Mouse (Mus musculus) T-helper 17 cell (primary cell): Measurements from ENCODE around the gene Rps6kc1.

Experiments
- in situ Hi-C, 2 experiments: fragments of 300-600 bp; cut with MboI, MseI; formaldehyde crosslinking; loops; 1 replicate in 1 of 2; 2 replicates in 1 of 2; pipeline ENCODE4 v1.15.1; 2025; ENCODE audit warnings: high pct_unique_total_duplicates in 2 of 2

The Rps6kc1 gene

DNA sequence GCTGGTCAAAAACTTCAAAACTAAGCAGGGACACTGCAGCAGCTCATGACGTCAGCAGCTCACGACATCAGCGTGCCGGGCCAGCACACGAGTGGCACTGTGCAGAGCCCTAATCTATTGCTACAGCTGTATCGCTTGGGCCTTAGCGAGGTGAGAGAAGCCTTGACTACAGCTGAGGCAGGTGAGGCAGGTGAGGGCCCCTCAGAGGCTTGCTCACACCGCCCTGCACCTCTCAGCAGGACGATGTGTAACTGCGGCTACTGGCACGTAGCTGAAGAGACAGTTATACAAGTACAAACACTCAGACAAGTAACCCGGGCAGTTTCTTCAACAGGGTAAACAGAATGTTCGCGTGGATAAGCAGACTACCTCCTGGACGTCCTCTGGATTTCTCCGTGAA lies 6.9 kb downstream of the Rps6kc1 start:
- in situ Hi-C loops = no loop called here

- in situ Hi-C loops = no loop called here
Observed at GRCm38 (mm10) chr1:190904136-190904535, 7.4 kb downstream of the Rps6kc1 start.

DNA sequence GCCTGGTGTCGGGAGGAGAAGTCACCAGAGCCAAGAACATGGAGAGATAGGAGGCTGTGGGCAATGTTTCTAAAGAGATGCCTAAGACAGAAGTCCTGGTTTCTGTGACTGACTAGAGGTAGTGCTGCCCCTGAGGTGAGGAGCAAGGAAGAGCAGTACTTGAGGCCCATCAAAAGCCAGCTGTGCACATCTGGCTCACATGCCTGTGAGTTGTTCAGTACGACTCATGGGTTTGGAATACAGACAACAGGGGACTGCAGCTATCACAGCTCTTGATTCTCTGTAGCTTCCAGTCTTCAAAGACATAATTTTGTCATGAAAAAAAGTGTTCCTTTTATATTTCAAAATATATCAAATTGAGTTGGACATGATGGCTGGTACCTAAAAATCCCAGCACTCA lies 10.5 kb downstream of the Rps6kc1 start:
- in situ Hi-C loops = no loop called here

DNA sequence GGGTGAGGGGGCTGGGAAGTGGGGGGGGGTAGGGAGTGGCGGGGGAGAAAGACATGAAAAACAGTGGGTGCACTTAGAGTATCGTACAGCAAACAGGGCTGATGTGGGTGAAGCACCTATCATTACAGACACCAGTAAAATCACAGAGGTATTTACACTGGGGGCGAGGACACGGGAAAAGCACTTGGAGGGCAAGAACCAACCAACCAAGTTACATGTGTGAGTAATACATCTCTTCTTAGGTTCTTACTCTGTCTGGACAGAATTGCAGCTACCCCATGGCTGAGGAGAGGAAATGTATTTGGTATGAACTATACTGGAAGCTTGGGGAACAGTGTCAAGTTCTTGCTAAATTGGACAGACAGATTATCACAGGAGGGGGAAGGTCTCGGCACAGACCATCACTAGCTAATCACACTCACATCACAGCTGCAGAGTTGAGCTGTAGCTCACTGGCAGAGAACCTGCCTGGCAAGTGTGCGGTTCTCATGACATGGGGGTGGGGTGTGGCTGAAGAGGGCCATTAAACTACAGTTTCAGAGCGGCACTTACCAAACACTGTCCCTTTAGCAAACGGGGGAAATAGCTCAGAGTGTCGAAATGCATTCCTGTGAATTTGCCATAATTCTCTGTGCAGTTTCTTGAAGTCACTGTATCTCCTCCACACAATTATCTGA lies 12.5 kb downstream of the Rps6kc1 start:
- in situ Hi-C loops = no loop called here

- in situ Hi-C loops = no loop called here
Observed at GRCm38 (mm10) chr1:190898186-190898585, 13.4 kb downstream of the Rps6kc1 start.

DNA sequence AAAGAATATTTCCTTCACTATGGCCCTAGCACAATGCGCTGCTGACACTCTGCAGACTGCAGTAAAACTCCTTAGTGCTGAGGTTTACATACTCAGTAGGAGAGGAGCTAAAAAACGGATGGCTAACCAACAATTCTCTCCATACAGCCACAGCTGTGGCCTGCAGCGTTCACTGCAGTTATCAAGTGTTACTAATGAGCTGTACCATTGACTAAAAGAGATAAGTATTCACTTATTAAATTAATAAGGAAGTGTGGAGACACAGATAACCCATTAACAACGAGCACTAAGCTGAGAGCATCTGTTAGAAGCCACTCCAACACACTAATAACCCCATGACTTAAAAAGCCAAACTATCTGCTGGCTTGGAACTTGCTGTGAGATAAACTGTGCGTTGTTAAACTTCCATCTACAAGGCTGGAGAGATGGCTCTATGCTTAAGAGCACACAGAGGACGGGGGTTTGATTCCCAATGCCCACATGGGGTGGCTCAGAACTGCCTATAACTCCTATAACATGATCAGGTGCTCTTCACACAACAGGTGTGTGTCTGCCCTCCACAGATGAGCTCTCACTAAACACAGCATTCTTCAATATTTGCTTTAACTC lies 17.9 kb downstream of the Rps6kc1 start:
- in situ Hi-C loops = no loop called here

GRCm38 (mm10) chr1:190888646-190889045 lies 22.9 kb downstream of the Rps6kc1 start:
- in situ Hi-C loops = no loop called here

DNA sequence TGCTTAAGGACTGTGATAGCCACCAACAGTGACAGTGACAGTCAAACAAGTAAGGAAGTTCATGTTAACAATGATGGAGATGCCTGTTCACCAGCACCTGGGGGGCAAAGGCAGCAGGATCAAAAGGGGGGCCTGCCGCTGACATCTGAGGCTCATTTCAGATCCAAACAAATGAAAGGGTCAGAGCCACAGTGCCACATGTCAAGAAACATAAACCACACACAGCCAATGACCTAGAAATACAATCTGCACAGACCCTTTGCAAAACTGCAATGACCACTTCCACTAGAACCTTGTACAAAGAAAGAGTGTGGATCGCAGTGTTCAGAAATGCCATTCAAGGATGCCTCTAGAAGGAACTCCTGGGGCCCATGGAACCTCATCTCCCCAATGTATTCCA lies 23.5 kb downstream of the Rps6kc1 start:
- in situ Hi-C loops = no loop called here

DNA sequence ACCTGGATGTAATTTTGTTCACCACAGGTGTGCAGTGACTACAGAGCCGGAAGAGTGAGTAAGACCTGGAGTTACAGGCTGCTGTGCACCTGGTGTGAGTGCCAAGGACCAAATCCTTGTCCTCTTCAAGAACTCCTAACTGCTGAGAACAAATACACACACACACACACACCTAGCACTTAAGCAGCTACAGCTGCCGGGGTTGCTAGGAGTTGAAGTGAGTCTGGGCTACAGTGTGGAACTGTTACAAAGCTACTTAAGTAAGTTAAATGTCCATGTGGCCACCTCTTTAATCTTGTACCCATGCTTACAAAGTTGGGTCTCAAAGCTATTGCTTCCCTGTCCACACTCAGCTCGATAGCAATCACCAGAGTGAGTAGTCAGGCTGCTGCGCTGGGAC lies 25.6 kb downstream of the Rps6kc1 start:
- in situ Hi-C loops = no loop called here

DNA sequence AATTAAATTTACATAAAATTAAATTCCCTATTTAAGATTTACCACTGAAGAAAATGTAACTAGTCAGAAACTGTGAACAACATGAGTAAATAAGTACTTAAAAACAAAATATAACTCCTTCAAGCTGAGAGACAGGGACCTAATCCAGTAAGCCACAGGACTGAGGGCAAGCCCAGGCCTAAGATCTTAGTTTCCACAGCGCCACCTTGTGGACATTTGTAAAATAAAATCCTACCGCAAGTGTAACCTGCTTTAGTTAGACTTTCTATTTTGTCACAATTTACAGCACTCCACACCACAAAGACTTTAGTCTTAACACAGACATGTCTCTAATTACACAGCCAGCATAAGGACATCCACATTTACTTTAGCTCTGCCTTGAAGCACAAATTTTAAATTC lies 30.1 kb downstream of the Rps6kc1 start:
- in situ Hi-C loops = no loop called here

GRCm38 (mm10) chr1:190880638-190881037 lies 30.9 kb downstream of the Rps6kc1 start:
- in situ Hi-C loops = no loop called here

- in situ Hi-C loops = no loop called here
Observed at GRCm38 (mm10) chr1:190875751-190876150, 35.8 kb downstream of the Rps6kc1 start.

- in situ Hi-C loops = no loop called here
Observed at GRCm38 (mm10) chr1:190875089-190875488, 36.5 kb downstream of the Rps6kc1 start.

GRCm38 (mm10) chr1:190871068-190871467 lies 40.5 kb downstream of the Rps6kc1 start:
- in situ Hi-C loops = no loop called here

- in situ Hi-C loops = no loop called here
Observed at GRCm38 (mm10) chr1:190869996-190870395, 41.6 kb downstream of the Rps6kc1 start.

DNA sequence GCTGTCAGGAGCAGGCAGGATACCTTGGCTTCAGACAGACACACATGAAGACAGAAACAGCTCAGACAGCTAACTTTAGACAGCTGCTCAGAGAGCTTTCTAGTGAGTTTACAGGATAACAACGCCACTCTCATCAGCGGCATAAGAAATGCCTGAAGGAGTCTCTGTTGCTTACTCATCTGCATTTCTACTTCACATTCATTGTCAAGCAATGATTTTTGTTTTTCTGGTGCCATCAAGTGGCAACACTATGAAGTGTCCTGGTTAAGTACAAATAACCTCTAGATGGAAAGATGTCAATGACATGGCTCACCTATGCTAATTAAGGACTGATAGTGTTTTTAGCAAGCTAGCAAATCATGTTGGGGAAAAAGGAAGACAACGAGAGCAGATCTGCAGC lies 42.8 kb downstream of the Rps6kc1 start:
- in situ Hi-C loops = no loop called here

GRCm38 (mm10) chr1:190861626-190862025 lies 49.9 kb downstream of the Rps6kc1 start:
- in situ Hi-C loops = no loop called here

GRCm38 (mm10) chr1:190854465-190854864 lies 57.1 kb downstream of the Rps6kc1 start:
- in situ Hi-C loops = no loop called here

GRCm38 (mm10) chr1:190849162-190849865 lies 62.3 kb downstream of the Rps6kc1 start:
- in situ Hi-C loops = no loop called here

DNA sequence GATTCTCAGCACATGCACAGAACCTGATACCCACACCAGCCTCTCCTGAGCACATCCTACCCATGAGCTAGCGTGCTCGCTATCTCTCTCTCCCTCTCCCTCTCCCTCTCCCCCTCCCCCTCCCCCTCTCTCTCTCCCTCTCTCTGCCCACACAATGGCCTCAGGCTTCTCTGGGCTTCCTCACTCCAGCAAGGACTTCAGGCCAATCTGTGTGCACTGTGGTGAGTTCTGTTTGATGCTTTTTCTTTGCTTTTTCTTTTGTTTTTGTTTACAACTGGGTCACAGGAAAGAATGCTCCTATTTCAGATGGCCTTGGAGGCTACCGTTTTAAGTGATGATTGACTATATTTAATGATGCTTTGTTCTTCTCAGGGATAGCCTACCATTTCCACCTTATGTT lies 62.9 kb downstream of the Rps6kc1 start:
- in situ Hi-C loops = no loop called here

- in situ Hi-C loops = no loop called here
Observed at GRCm38 (mm10) chr1:190846956-190847355, 64.6 kb downstream of the Rps6kc1 start.

DNA sequence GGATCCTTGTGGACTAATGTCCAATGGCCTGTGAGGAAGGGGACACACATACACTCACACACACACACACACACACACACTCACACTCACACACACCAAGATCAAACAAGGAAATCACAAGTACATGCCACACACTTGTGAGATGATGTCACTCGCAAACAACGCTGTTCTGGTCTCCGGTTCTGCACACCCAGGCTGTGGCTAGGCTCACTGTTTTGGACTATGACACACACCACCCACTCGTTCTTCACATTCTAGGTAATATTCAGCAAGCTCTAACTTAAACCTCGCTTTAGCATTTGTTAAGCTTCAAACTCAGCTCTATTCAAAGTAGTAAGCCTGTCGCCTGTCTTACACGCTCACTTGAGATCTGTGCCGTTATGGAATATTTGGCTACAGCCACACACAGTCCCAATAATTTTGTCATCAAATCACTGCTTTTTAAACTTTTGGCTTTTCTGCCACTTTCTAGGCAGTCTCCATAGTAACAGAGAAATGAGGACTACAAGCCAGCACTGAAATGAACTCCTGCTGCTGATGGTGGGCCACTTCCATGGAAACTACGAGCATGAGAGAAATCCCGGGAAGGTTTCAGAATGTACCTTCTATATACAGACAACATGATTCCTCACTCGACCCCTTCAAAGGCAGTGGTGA lies 65.4 kb downstream of the Rps6kc1 start:
- in situ Hi-C loops = no loop called here
